Mouse (Mus musculus): ENCODE measurements around the gene H2afj. TPM values are rescaled to one million over a fixed set of nuclear protein-coding genes. Genes with fewer than 3 reads are reported as not detected.

Gene H2afj
- 12.7 TPM for polyA plus RNA-seq (2014; fragmentation: Illumina TruSeq; extraction: RNeasy Lipid Tissue Mini Kit (QIAGEN cat#74804); ENCODE audit: low read depth, low replicate concordance)

DNA sequence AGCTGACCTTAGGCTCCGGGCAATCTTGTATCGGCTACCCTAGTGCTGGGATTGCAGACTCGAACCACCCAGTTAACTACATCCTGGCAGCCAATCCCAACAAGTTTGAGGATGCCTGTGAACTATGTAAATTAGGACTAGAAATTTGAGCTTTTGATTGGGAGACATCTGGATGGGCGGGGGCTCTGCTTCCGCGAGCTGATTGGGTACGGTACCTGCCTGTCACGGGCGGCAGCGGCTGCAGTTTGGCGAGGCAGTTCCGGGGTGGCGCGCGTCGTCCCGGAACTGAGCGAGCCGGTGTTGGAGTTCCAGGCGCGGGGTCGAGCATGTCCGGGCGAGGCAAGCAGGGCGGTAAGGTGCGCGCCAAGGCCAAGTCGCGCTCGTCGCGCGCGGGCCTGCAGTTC lies at the start of gene H2afj:
TSS of gene H2afj (plus strand) at position 231 of the 404 bp plus-strand sequence.

GRCm38 (mm10) chr6:136781377-136781986 lies 26.6 kb upstream of the H2afj start, which contains the start of gene Gucy2c:
Gucy2c (minus strand) TSS chr6:136781765.

DNA sequence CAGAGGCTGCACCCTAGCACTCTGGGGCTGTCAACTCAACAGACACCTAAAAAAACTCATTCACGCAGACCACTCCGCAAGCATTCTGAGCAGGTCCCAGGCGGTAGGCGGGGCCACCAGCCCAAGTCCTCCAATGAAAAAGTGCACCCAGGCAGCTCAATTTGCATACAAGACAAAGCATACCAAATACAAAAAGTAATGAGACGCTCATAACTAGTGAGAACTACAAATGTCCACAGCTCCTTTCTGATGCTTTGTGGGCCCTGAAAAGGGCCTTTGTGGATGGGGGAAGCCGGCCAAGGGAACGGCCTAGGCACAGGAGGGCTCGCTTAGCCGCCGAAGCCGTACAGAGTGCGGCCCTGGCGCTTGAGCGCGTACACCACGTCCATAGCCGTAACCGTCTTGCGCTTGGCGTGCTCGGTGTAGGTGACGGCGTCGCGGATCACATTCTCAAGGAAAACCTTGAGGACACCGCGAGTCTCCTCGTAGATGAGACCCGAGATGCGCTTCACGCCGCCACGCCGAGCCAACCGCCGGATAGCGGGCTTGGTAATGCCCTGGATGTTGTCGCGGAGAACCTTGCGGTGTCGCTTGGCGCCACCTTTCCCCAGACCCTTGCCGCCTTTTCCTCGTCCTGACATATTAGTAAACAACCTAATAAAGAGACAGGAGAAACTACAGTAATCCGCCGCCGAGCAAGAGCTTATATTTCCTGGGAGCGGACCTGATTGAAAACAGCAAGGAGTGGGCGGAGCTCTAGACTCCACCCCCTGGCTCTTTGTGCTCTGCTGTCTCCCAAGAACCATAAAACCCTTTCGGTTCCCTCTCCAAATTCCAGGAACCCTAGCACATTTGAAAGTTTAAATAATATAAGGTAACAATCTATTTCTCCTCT lies 4.1 kb upstream of the H2afj start, which contains the start of gene Hist4h4:
TSS of gene Hist4h4 (minus strand) at position 677 of the 895 bp plus-strand sequence.

GRCm38 (mm10) chr6:136827516-136827880 lies 19.5 kb downstream of the H2afj start, which contains the start of gene BC049715:
BC049715 (plus strand) TSS chr6:136827626.

GRCm38 (mm10) chr6:136827881-136828561 lies 20.0 kb downstream of the H2afj start, which contains the start of gene Wbp11:
Wbp11 (minus strand) TSS chr6:136828233.

GRCm38 (mm10) chr6:136835352-136835751 lies 27.3 kb downstream of the H2afj start, which contains the start of gene Smco3:
Smco3 (minus strand) TSS chr6:136835452.

GRCm38 (mm10) chr6:136857186-136857872 lies 49.3 kb downstream of the H2afj start, which contains the start of gene Art4:
Art4 (minus strand) TSS chr6:136857733.

Other genes starting within 250 kb of the H2afj start
- 16.1 TPM for gene Plbd1, start 146.3 kb upstream of the H2afj start, polyA plus RNA-seq (2014; fragmentation: Illumina TruSeq; extraction: RNeasy Lipid Tissue Mini Kit (QIAGEN cat#74804); ENCODE audit: low read depth, low replicate concordance)
- not detected for gene Gucy2c, start 26.5 kb upstream of the H2afj start, polyA plus RNA-seq (2014; fragmentation: Illumina TruSeq; extraction: RNeasy Lipid Tissue Mini Kit (QIAGEN cat#74804); ENCODE audit: low read depth, low replicate concordance)
- 0.20 TPM for gene Hist4h4, start 3.8 kb upstream of the H2afj start, polyA plus RNA-seq (2014; fragmentation: Illumina TruSeq; extraction: RNeasy Lipid Tissue Mini Kit (QIAGEN cat#74804); ENCODE audit: low read depth, low replicate concordance)
- 1.3 TPM for gene BC049715, start 19.4 kb downstream of the H2afj start, polyA plus RNA-seq (2014; fragmentation: Illumina TruSeq; extraction: RNeasy Lipid Tissue Mini Kit (QIAGEN cat#74804); ENCODE audit: low read depth, low replicate concordance)
- gene Wbp11, start 20.0 kb downstream of the H2afj start, polyA plus RNA-seq (2014; fragmentation: Illumina TruSeq; extraction: RNeasy Lipid Tissue Mini Kit (QIAGEN cat#74804); ENCODE audit: low read depth, low replicate concordance), result 61.6 TPM
- 7.0 TPM for gene Smco3, start 27.2 kb downstream of the H2afj start, polyA plus RNA-seq (2014; fragmentation: Illumina TruSeq; extraction: RNeasy Lipid Tissue Mini Kit (QIAGEN cat#74804); ENCODE audit: low read depth, low replicate concordance)
- gene Art4, start 49.5 kb downstream of the H2afj start, polyA plus RNA-seq (2014; fragmentation: Illumina TruSeq; extraction: RNeasy Lipid Tissue Mini Kit (QIAGEN cat#74804); ENCODE audit: low read depth, low replicate concordance), result 4.6 TPM
- gene Mgp, start 67.6 kb downstream of the H2afj start, polyA plus RNA-seq (2014; fragmentation: Illumina TruSeq; extraction: RNeasy Lipid Tissue Mini Kit (QIAGEN cat#74804); ENCODE audit: low read depth, low replicate concordance), result 112 TPM
- not detected for gene Erp27, start 113.9 kb downstream of the H2afj start, polyA plus RNA-seq (2014; fragmentation: Illumina TruSeq; extraction: RNeasy Lipid Tissue Mini Kit (QIAGEN cat#74804); ENCODE audit: low read depth, low replicate concordance)
- gene Pde6h, start 115.6 kb downstream of the H2afj start, polyA plus RNA-seq (2014; fragmentation: Illumina TruSeq; extraction: RNeasy Lipid Tissue Mini Kit (QIAGEN cat#74804); ENCODE audit: low read depth, low replicate concordance), result not detected
- gene Arhgdib, start 133.7 kb downstream of the H2afj start, polyA plus RNA-seq (2014; fragmentation: Illumina TruSeq; extraction: RNeasy Lipid Tissue Mini Kit (QIAGEN cat#74804); ENCODE audit: low read depth, low replicate concordance), result 15.6 TPM